Mouse (Mus musculus) midbrain, embryonic 12.5 days (tissue): ENCODE measurements around the gene Knop1. TPM values are rescaled to one million over a fixed set of nuclear protein-coding genes. Genes with fewer than 3 reads are reported as not detected.

Source experiments
- ATAC-seq: fragments of 200-750 bp; cut with Nextera tagmentation; 2 replicates; pipeline ENCODE4 v1.8.0; 2017; ENCODE audit warnings: low read depth, moderate TSS enrichment, moderate library complexity; ENCODE audit not compliant: low FRiP score
- H3K27ac ChIP-seq: fragments of 300-500 bp; sonication (generic); replicated peaks from 2 replicates; pipeline ENCODE4 v1.5.1; 2016; ENCODE audit warnings: mild to moderate bottlenecking
- H3K27me3 ChIP-seq: fragments of 300-500 bp; sonication (generic); 2 replicates; pipeline ENCODE4 v1.6.1; 2016; ENCODE audit warnings: mild to moderate bottlenecking
- H3K36me3 ChIP-seq: fragments of 300-500 bp; sonication (generic); 2 replicates; pipeline ENCODE4 v1.6.1; 2016
- H3K4me1 ChIP-seq: fragments of 300-500 bp; sonication (generic); 2 replicates; pipeline ENCODE4 v1.6.1; 2016
- H3K4me2 ChIP-seq: fragments of 300-500 bp; sonication (generic); replicated peaks from 2 replicates; pipeline ENCODE4 v1.6.1; 2016; ENCODE audit warnings: mild to moderate bottlenecking, moderate library complexity
- H3K4me3 ChIP-seq: fragments of 300-500 bp; sonication (generic); 2 replicates; pipeline ENCODE4 v1.5.1; 2016; ENCODE audit warnings: mild to moderate bottlenecking
- H3K9ac ChIP-seq: fragments of 300-500 bp; sonication (generic); replicated peaks from 2 replicates; pipeline ENCODE4 v1.6.1; 2016; ENCODE audit warnings: mild to moderate bottlenecking, moderate library complexity
- H3K9me3 ChIP-seq: fragments of 300-500 bp; sonication (generic); 2 replicates; pipeline ENCODE4 v1.6.1; 2016; ENCODE audit warnings: mild to moderate bottlenecking
- WGBS: fragments of 180-500 bp; shearing (Covaris S2); methylation state at CpG from one replicate; pipeline ENCODE4 v1.1.7; 2016; 5-methylcytosine and 5-hydroxymethylcytosine counted together
- polyA plus RNA-seq: library from polyadenylated mRNA; unstranded; fragments of >200 nt; fragmentation: Nextera tagmentation; extraction: Ambion mirVana; gene quantifications from 2 replicates; pipeline ENCODE4 v1.2.1, GENCODE M21; 2016

Knop1 gene
- polyA plus RNA-seq, 1 experiment from 2014 or later, result 115 TPM

DNA sequence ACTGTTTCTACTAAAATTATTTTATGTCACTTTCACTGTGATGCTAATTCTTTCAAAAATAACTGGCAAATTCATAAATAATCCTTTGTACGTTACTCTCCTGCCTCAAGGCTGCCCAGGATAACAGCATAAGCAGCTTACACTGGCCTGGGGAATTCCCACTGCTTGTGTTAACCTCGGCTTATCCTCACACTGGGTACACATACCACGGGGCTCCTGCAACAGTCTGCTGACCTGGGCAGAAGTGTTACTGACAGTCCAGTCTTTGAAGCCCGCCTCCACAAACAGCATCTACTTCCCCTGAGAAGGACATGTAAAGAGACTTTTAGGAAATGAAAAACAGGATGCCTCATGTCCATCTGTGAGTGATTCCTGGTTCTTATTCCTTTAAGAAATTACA lies 13.1 kb downstream of the Knop1 start:
- Histone ChIP-seq H3K36me3 (peaks cover 98% of the 10 kb centered on the region), H3K4me3 (no peak overlapping the region), H3K4me1 (no peaks in the 10 kb centered on the region), H3K4me2 (no peak overlapping the region), H3K27me3 (no peaks in the 10 kb centered on the region), H3K9ac (no peak overlapping the region), H3K9me3 (no peaks in the 10 kb centered on the region), H3K27ac (no peak overlapping the region)
- 70% methylated on average over 4 of the region's 4 CpGs for WGBS
- no peak for ATAC-seq

DNA sequence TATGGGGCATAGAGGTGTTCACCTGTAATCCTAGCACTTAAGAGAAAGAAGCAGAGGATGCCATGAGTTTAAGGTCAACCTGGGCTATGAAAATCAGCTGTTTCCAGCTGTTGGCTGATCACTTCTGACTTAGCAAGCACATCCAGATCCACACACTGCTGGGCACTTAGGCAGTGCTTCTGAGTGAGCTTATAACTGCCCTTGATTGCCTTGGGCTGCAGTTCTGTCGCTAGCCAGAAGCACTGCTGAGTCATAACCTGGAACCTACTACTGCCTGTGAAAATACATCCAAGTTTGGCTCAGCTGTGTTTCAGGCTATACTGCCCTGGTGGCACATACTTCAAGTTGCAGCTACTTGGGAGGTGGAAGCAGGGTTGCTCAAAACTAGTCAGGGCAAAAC lies 14.3 kb downstream of the Knop1 start:
- Histone ChIP-seq H3K4me2 (no peak overlapping the region), H3K36me3 (peaks cover 98% of the 10 kb centered on the region), H3K9me3 (no peaks in the 10 kb centered on the region), H3K4me3 (no peak overlapping the region), H3K9ac (no peak overlapping the region), H3K27me3 (no peaks in the 10 kb centered on the region), H3K27ac (no peak overlapping the region), H3K4me1 (no peaks in the 10 kb centered on the region)
- WGBS, result 63% methylated on average over 1 of the region's 1 CpGs
- ATAC-seq, result no peak

DNA sequence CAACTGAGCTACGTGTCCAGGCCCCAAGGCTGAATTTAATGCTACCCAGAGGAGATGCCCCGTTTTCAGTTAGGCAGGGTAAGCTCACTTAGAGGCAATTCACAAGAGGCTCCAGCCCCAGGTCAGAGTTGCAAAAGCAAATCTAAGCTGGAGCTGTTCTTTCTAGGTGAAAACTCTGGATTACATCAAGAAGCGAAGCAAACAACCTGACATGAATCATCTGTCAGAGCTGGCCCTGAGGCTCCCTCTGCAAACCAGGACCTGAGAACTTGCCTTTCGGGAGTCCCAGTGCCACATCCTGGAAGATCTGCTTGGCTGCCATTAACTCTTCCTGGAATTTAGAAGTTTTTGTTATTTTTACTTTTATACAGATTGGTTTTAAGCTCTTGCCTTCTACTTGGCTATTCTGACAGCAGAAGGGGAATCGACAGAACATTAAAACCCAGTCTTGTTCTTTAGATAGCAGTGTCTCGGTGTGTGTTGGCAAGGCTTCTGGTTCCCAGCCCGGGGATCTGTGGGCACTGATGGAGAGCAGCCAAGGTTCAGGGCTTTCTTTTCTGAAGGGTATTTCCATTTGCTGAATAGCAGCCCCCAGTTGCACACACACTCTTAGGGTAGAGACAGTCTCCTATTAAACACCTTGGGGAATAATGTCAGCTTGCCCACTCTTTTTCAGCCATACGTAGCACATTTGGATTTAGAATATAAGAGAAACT lies 14.9 kb downstream of the Knop1 start:
- 0 out of 2 replicates have a peak overlapping the region, but pooled peaks have one; percentile 20 for H3K27ac ChIP-seq
- no peaks in the 10 kb centered on the region for H3K4me1 ChIP-seq
- no peak overlapping the region for H3K4me3 ChIP-seq
- WGBS, result 85% methylated on average over 8 of the region's 8 CpGs
- H3K9me3 ChIP-seq, result no peaks in the 10 kb centered on the region
- peaks cover 98% of the 10 kb centered on the region for H3K36me3 ChIP-seq
- no peak overlapping the region for H3K4me2 ChIP-seq
- no peak for ATAC-seq
- H3K9ac ChIP-seq, result no peak overlapping the region
- H3K27me3 ChIP-seq, result no peaks in the 10 kb centered on the region

DNA sequence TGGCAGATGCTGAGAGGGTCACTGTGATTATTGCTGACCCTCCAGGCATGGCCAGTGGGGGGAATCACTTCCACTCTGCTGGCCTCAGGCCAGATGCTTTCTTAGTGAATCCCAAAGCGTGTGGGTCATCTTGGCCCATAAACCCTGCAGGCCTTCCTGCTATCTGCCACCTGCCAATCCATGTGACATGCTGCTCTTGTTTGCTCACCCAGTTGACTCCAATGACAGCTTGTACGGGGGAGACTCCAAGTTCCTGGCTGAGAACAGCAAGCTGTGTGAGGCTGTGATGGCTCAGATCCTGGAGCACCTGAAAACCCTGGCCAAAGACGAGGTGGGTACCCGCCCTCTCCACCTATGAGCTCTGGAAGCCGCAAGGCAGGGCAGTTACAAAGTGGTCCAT lies 18.2 kb downstream of the Knop1 start:
- Histone ChIP-seq H3K4me1 (no peaks in the 10 kb centered on the region), H3K27me3 (no peaks in the 10 kb centered on the region), H3K4me3 (no peak overlapping the region), H3K27ac (no peak overlapping the region), H3K9ac (no peak overlapping the region), H3K36me3 (peaks cover 98% of the 10 kb centered on the region), H3K9me3 (no peaks in the 10 kb centered on the region), H3K4me2 (no peak overlapping the region)
- no peak for ATAC-seq
- WGBS, result 89% methylated on average over 5 of the region's 5 CpGs

DNA sequence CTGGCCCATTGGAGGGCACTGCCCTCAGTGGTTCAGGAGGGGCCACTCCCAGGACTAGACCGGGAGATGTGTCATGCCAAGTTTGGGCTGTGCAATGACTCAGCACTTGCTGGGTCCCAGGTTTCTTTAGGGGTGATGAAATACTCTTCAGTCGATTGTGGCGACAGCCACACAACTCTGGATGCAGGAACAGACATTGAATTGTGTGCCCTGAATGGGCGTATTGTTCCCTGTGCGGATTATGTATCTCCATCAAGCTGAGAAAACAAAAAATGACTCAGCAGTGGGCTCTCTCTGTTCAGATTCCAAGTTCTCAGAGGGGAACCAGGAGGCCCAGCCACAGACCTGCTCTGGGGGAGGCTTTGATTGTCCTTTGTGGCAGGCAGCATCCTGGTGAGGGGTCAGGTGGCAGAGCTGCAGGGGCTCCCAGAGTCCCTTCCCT lies 28.1 kb downstream of the Knop1 start:
- peak overlapping the region; percentile 63 for H3K27ac ChIP-seq
- peaks cover 26% of the 10 kb centered on the region for H3K36me3 ChIP-seq
- H3K4me2 ChIP-seq, result no peak overlapping the region
- ATAC-seq, result peak; percentile 71
- no peaks in the 10 kb centered on the region for H3K27me3 ChIP-seq
- no peaks in the 10 kb centered on the region for H3K9me3 ChIP-seq
- H3K4me1 ChIP-seq, result peaks cover 19% of the 10 kb centered on the region
- H3K4me3 ChIP-seq, result no peak overlapping the region
- H3K9ac ChIP-seq, result no peak overlapping the region
- WGBS, result 26% methylated on average over 5 of the region's 5 CpGs

DNA sequence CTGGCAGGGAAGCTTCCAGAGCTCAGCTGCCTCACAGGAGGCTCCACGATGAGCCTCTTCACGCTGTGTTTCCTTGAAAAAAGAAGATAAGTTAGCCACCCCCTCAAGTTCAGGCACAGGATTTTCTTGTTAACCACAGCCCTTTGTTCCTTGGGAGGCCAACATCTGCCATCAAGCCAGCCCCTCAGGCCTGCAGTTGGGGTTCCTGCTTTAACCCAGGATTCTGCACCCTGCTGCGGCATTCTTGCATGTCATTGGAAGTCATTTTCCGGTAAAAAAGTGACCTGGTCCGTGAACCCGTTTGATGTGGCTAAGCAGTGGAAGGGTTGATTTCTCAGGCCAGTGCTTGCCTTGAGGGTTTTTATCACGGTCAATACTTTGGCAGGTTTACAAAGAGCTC lies 31.6 kb downstream of the Knop1 start:
- 48% methylated on average over 7 of the region's 7 CpGs for WGBS
- H3K4me3 ChIP-seq, result no peak overlapping the region
- no peak overlapping the region for H3K4me2 ChIP-seq
- peaks cover 20% of the 10 kb centered on the region for H3K36me3 ChIP-seq
- no peaks in the 10 kb centered on the region for H3K27me3 ChIP-seq
- H3K4me1 ChIP-seq, result peaks cover 19% of the 10 kb centered on the region
- H3K9me3 ChIP-seq, result no peaks in the 10 kb centered on the region
- H3K27ac ChIP-seq, result 0 out of 2 replicates have a peak overlapping the region, but pooled peaks have one; percentile 20
- no peak overlapping the region for H3K9ac ChIP-seq
- ATAC-seq, result no peak

DNA sequence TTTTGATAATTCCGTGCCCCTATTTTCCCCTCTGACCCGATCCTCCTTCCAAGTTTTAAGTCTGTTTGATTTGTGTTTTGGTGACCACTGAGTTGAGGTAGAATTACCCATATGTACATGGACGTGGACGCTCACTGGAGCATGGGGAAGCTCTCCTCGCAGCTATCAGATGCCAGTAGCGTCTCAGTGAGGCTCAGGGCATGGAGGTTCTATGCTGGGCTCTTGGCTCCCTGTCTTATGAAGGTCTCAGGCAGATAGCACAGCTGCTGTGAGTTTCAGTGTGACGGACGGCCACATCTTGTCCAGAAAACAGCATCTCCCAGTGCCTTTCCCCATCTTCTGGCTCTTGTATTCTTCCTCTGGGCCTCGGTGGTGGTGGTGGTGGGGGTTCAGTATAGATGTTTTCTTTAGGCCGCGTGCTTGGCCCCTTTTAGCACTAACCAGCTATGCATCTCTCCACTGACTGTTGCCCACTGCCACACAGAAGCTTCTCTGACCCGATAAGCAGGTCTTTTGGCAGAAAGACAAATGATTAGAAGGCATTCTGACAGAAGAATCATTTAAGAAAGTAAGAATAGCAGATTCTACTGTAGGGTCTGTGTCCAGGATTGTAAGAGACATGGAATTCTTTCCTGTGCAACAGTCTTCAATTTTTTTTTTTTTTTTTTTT lies 34.0 kb downstream of the Knop1 start:
- 92% methylated on average over 12 of the region's 12 CpGs for WGBS
- Histone ChIP-seq H3K27me3 (no peaks in the 10 kb centered on the region), H3K9ac (no peak overlapping the region), H3K36me3 (peaks cover 37% of the 10 kb centered on the region), H3K4me3 (no peak overlapping the region), H3K9me3 (no peaks in the 10 kb centered on the region), H3K4me2 (no peak overlapping the region), H3K4me1 (peaks cover 6% of the 10 kb centered on the region; the same call in 1 of the 2 replicates), H3K27ac (no peak overlapping the region)
- ATAC-seq, result no peak

DNA sequence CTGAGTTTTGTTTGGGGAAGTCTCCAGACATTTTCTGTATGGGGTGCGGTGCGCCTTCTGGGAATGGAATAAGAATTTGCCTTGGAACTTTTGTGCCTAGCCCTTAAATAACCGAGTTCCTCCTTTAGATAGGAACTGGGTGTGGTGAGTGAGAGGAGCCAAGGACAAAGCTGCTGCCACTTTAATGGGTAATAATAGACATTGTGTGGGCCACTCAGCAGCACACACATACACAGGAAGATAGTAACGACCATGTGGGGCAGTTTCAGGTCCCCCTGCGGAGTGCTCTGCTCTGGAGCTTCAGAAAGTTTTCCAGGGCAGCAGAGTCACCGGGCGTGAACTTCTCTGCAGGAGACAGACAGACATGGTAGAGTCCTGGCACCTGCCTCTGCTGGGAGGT lies 34.7 kb downstream of the Knop1 start:
- Histone ChIP-seq H3K4me2 (no peak overlapping the region), H3K9ac (no peak overlapping the region), H3K27ac (no peak overlapping the region), H3K27me3 (no peaks in the 10 kb centered on the region), H3K9me3 (no peaks in the 10 kb centered on the region), H3K4me3 (no peak overlapping the region), H3K4me1 (peaks cover 6% of the 10 kb centered on the region; the same call in 1 of the 2 replicates), H3K36me3 (peaks cover 35% of the 10 kb centered on the region)
- ATAC-seq, result no peak
- WGBS, result 72% methylated on average over 7 of the region's 7 CpGs

DNA sequence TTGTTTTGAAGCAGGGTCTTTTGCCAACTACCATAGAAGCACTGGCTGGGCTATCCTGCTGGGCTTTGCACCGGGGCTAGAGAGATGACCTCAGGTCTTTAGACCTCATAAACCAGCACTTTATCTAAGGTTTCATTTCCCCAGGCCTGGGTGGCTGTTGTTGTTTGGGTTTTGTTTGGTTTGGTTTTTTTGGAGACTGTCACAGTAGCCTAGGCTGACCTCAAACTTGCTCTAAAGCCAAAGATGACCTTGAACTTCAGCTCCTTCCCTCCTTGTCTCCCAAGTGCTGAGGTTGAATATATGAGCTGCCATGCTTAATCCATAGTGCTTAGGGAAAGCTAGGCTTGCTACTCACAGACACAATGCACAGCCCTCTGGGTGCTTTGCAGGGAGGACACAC lies 36.4 kb downstream of the Knop1 start:
- H3K27ac ChIP-seq, result no peak overlapping the region
- H3K4me3 ChIP-seq, result no peak overlapping the region
- no peaks in the 10 kb centered on the region for H3K27me3 ChIP-seq
- H3K4me1 ChIP-seq, result peaks cover 5% of the 10 kb centered on the region; the same call in 1 of the 2 replicates
- ATAC-seq, result no peak
- H3K9ac ChIP-seq, result no peak overlapping the region
- H3K4me2 ChIP-seq, result no peak overlapping the region
- WGBS, result 88% methylated on average over 1 of the region's 1 CpGs
- H3K36me3 ChIP-seq, result peaks cover 40% of the 10 kb centered on the region
- no peaks in the 10 kb centered on the region for H3K9me3 ChIP-seq

DNA sequence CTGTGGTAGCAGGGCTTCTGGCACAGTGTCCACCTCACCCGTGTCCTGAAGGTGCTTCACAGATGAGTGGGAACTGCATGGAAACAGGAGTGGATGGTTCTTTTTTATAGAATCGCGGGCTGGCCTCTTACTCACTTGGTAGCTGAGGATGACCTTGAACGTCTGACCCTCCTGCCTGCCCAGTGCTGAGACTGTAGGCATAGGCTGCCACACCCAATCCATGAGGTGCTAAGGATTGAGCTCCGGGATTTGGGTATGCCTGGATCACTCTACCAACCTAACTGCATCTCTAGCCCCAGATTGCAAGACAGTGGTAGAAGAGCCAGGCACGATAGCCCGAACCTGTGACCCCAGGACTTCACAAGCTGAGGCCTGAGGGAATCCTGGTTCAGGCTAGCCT lies 38.3 kb downstream of the Knop1 start:
- H3K4me1 ChIP-seq, result no peaks in the 10 kb centered on the region
- WGBS, result 90% methylated on average over 7 of the region's 7 CpGs

DNA sequence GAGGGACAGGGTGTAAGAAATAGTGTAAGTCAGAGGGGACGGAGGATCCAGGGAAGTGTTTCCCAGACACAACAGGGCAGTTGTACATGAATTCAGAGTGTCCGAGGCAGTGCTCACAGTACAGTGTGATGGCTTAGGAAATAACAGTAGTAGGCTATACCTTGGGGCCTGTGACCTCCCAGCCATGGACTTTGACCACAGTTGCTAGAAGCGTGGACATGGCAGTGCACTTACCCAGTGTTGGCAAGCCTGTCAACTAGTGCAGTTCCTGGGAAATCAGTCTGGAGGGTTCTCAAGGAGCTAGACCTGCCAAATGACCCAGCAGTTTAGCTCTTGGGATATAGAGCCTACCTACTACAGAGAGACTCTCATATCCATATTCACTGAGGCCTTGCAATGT lies 39.8 kb downstream of the Knop1 start:
- Histone ChIP-seq H3K27ac (no peak overlapping the region), H3K4me2 (no peak overlapping the region), H3K36me3 (peaks cover 57% of the 10 kb centered on the region), H3K9ac (no peak overlapping the region), H3K4me1 (no peaks in the 10 kb centered on the region), H3K4me3 (no peak overlapping the region), H3K27me3 (no peaks in the 10 kb centered on the region), H3K9me3 (no peaks in the 10 kb centered on the region)
- no peak for ATAC-seq
- WGBS, result 95% methylated on average over 3 of the region's 3 CpGs

More for the DNA sequence above, 38.3 kb downstream of the Knop1 start:
- Histone ChIP-seq H3K27me3 (no peaks in the 10 kb centered on the region), H3K27ac (no peak overlapping the region), H3K9ac (no peak overlapping the region), H3K4me2 (no peak overlapping the region), H3K9me3 (no peaks in the 10 kb centered on the region), H3K4me3 (no peak overlapping the region), H3K36me3 (peaks cover 57% of the 10 kb centered on the region)
- no peak for ATAC-seq

DNA sequence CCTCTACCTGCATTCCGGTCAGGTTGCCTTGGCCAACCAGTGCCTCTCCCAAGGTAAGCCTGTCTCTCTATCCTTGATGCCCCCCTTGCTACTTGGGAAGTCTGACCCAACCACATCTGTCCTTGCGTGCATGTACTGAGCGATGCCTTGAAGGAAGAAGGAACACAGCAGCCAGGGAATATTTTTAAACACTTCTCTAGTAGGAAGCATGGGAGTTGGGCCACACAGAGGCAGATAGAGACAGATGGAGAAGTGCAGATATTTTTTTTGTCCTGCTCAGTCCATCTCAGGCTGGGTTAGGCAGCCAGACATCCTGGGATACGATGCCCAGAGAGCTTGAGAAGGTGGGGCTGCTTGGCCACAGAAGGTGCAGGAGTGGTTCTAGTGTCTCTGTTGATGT lies 42.5 kb downstream of the Knop1 start:
- peaks cover 65% of the 10 kb centered on the region for H3K36me3 ChIP-seq
- no peak overlapping the region for H3K4me3 ChIP-seq
- ATAC-seq, result no peak
- H3K9me3 ChIP-seq, result no peaks in the 10 kb centered on the region
- H3K4me2 ChIP-seq, result no peak overlapping the region
- H3K4me1 ChIP-seq, result no peaks in the 10 kb centered on the region
- H3K27ac ChIP-seq, result no peak overlapping the region
- H3K27me3 ChIP-seq, result no peaks in the 10 kb centered on the region
- WGBS, result 93% methylated on average over 4 of the region's 4 CpGs
- no peak overlapping the region for H3K9ac ChIP-seq
